Mouse (Mus musculus) erythroid progenitor cell, adult 5-6 weeks (primary cell): ENCODE results near the gene Tnfaip1. TPM values are rescaled to one million over a fixed set of nuclear protein-coding genes. Genes with fewer than 3 reads are reported as not detected.
A peak's percentile ranks its signal among the peaks of the same experiment; 100 is the strongest.

Source experiments
- ATAC-seq: replicated peaks from 2 replicates; pipeline ENCODE4 v1.8.0; 2016; ENCODE audit warnings: moderate number of reproducible peaks, mild to moderate bottlenecking, moderate TSS enrichment, inconsistent platforms; ENCODE audit not compliant: poor library complexity, low FRiP score, severe bottlenecking
- total RNA-seq, 2 experiments: library from RNA; stranded (forward) in 1 of 2; stranded (reverse) in 1 of 2; fragments of 150-400 nt in 1 of 2; fragments of 186-747, 209-891 nt in 1 of 2; gene quantifications; 2 replicates each; pipeline versions ENCODE4 v1.2.3 to v1.2.4; 2015 to 2017; ENCODE audit warnings: low replicate concordance in 2 of 2

The Tnfaip1 gene
- total RNA-seq, 2 experiments from 2014 or later = 0.61 to 2.1 TPM

- ATAC-seq = no peak
These were observed 30.7 kb downstream of the Tnfaip1 start for GRCm38 (mm10) chr11:78505430-78505829.

GRCm38 (mm10) chr11:78502909-78503650, 33.1 kb downstream of the Tnfaip1 start, which contains the start of gene Sebox:
Sebox (plus strand) TSS chr11:78503447.
- ATAC-seq = no peak

- no peak for ATAC-seq
These were observed 34.6 kb downstream of the Tnfaip1 start for GRCm38 (mm10) chr11:78501529-78501928.

- no peak for ATAC-seq
These were observed 35.4 kb downstream of the Tnfaip1 start for GRCm38 (mm10) chr11:78500623-78501202.

GRCm38 (mm10) chr11:78499543-78499942, 36.6 kb downstream of the Tnfaip1 start:
- ATAC-seq = no peak

- ATAC-seq = no peak
These were observed 37.1 kb downstream of the Tnfaip1 start, which contains the start of gene Vtn for GRCm38 (mm10) chr11:78499004-78499403. Vtn (plus strand) TSS chr11:78499091.

- peak; percentile 95 for ATAC-seq
These were observed 38.3 kb downstream of the Tnfaip1 start, which contains the start of gene Sarm1 for GRCm38 (mm10) chr11:78497544-78498522. Sarm1 (minus strand) TSS chr11:78497754.

- ATAC-seq = no peak
These were observed 39.0 kb downstream of the Tnfaip1 start for GRCm38 (mm10) chr11:78497071-78497541.

- ATAC-seq = no peak
These were observed 40.2 kb downstream of the Tnfaip1 start for GRCm38 (mm10) chr11:78495904-78496303.

- no peak for ATAC-seq
These were observed 45.3 kb downstream of the Tnfaip1 start for GRCm38 (mm10) chr11:78490781-78491241.

GRCm38 (mm10) chr11:78488168-78488567, 48.0 kb downstream of the Tnfaip1 start:
- no peak for ATAC-seq

GRCm38 (mm10) chr11:78483639-78484038, 52.5 kb downstream of the Tnfaip1 start:
- no peak for ATAC-seq

- ATAC-seq = no peak
These were observed 60.8 kb downstream of the Tnfaip1 start for GRCm38 (mm10) chr11:78475289-78475688.

Other genes starting within 250 kb of the Tnfaip1 start
- not detected in 2 replicates for gene BC030499, start 245.5 kb downstream of the Tnfaip1 start, total RNA-seq (2015; ENCODE audit: low replicate concordance)
- not detected in 2 replicates for gene BC030499, start 245.5 kb downstream of the Tnfaip1 start, total RNA-seq (2017; ENCODE audit: low replicate concordance)
- 234 and 259 TPM in 2 replicates for gene Spag5, start 234.8 kb downstream of the Tnfaip1 start, total RNA-seq (2015; ENCODE audit: low replicate concordance)
- gene Spag5, start 234.8 kb downstream of the Tnfaip1 start, total RNA-seq (2017; ENCODE audit: low replicate concordance) = 464 and 490 TPM in 2 replicates
- gene Aldoc, start 213.4 kb downstream of the Tnfaip1 start, total RNA-seq (2015; ENCODE audit: low replicate concordance) = 1.3 and 16.2 TPM in 2 replicates
- 2.4 and 3.0 TPM in 2 replicates for gene Aldoc, start 213.4 kb downstream of the Tnfaip1 start, total RNA-seq (2017; ENCODE audit: low replicate concordance)
- gene Pigs, start 207.9 kb downstream of the Tnfaip1 start, total RNA-seq (2015; ENCODE audit: low replicate concordance) = 7.2 and 14.3 TPM in 2 replicates
- 3.6 and 3.9 TPM in 2 replicates for gene Pigs, start 207.9 kb downstream of the Tnfaip1 start, total RNA-seq (2017; ENCODE audit: low replicate concordance)
- 17.2 and 20.9 TPM in 2 replicates for gene Unc119, start 192.8 kb downstream of the Tnfaip1 start, total RNA-seq (2015; ENCODE audit: low replicate concordance)
- 7.9 and 8.3 TPM in 2 replicates for gene Unc119, start 192.8 kb downstream of the Tnfaip1 start, total RNA-seq (2017; ENCODE audit: low replicate concordance)
- gene Foxn1, start 149.8 kb downstream of the Tnfaip1 start, total RNA-seq (2015; ENCODE audit: low replicate concordance) = not detected in 2 replicates
- not detected in 2 replicates for gene Foxn1, start 149.8 kb downstream of the Tnfaip1 start, total RNA-seq (2017; ENCODE audit: low replicate concordance)
- gene Slc13a2, start 114.1 kb downstream of the Tnfaip1 start, total RNA-seq (2015; ENCODE audit: low replicate concordance) = not detected in 2 replicates
- gene Slc13a2, start 114.1 kb downstream of the Tnfaip1 start, total RNA-seq (2017; ENCODE audit: low replicate concordance) = 0.68 TPM in 1 of 2 replicates, not detected in the other
- gene Slc46a1, start 70.6 kb downstream of the Tnfaip1 start, total RNA-seq (2015; ENCODE audit: low replicate concordance) = not detected in 2 replicates
- 0.13 TPM in 1 of 2 replicates, not detected in the other for gene Slc46a1, start 70.6 kb downstream of the Tnfaip1 start, total RNA-seq (2017; ENCODE audit: low replicate concordance)
- gene Sarm1, start 38.6 kb downstream of the Tnfaip1 start, total RNA-seq (2015; ENCODE audit: low replicate concordance) = not detected in 2 replicates
- not detected in 2 replicates for gene Sarm1, start 38.6 kb downstream of the Tnfaip1 start, total RNA-seq (2017; ENCODE audit: low replicate concordance)
- gene Vtn, start 37.2 kb downstream of the Tnfaip1 start, total RNA-seq (2015; ENCODE audit: low replicate concordance) = not detected in 2 replicates
- gene Vtn, start 37.2 kb downstream of the Tnfaip1 start, total RNA-seq (2017; ENCODE audit: low replicate concordance) = not detected in 2 replicates
- not detected in 2 replicates for gene Sebox, start 32.9 kb downstream of the Tnfaip1 start, total RNA-seq (2015; ENCODE audit: low replicate concordance)
- gene Sebox, start 32.9 kb downstream of the Tnfaip1 start, total RNA-seq (2017; ENCODE audit: low replicate concordance) = not detected in 2 replicates
- 2.5 TPM in 1 of 2 replicates, not detected in the other for gene Tmem199, start 24.2 kb downstream of the Tnfaip1 start, total RNA-seq (2015; ENCODE audit: low replicate concordance)
- 7.7 and 10.1 TPM in 2 replicates for gene Tmem199, start 24.2 kb downstream of the Tnfaip1 start, total RNA-seq (2017; ENCODE audit: low replicate concordance)
- 8.6 and 9.6 TPM in 2 replicates for gene Poldip2, start 24.1 kb downstream of the Tnfaip1 start, total RNA-seq (2015; ENCODE audit: low replicate concordance)
- 4.0 and 8.1 TPM in 2 replicates for gene Poldip2, start 24.1 kb downstream of the Tnfaip1 start, total RNA-seq (2017; ENCODE audit: low replicate concordance)
- gene Ift20, start within 50 bp of the Tnfaip1 start, total RNA-seq (2015; ENCODE audit: low replicate concordance) = 63.1 and 72.5 TPM in 2 replicates
- gene Ift20, start within 50 bp of the Tnfaip1 start, total RNA-seq (2017; ENCODE audit: low replicate concordance) = 20.1 and 72.1 TPM in 2 replicates
- 22.2 and 26.7 TPM in 2 replicates for gene Tmem97, start 14.4 kb upstream of the Tnfaip1 start, total RNA-seq (2015; ENCODE audit: low replicate concordance)
- gene Tmem97, start 14.4 kb upstream of the Tnfaip1 start, total RNA-seq (2017; ENCODE audit: low replicate concordance) = 6.0 and 14.0 TPM in 2 replicates
- gene Nlk, start 161.0 kb upstream of the Tnfaip1 start, total RNA-seq (2015; ENCODE audit: low replicate concordance) = 3.2 and 16.8 TPM in 2 replicates
- 4.1 and 5.1 TPM in 2 replicates for gene Nlk, start 161.0 kb upstream of the Tnfaip1 start, total RNA-seq (2017; ENCODE audit: low replicate concordance)
- gene Ccnq, start 215.4 kb upstream of the Tnfaip1 start, total RNA-seq (2015; ENCODE audit: low replicate concordance) = 5.4 TPM in 1 of 2 replicates, not detected in the other
- gene Ccnq, start 215.4 kb upstream of the Tnfaip1 start, total RNA-seq (2017; ENCODE audit: low replicate concordance) = 0.38 and 4.6 TPM in 2 replicates